Mouse (Mus musculus) bone marrow macrophage, adult 2 months (primary cell): Measurements from ENCODE around the gene Hspg2.

ENCODE experiments used
- CTCF ChIP-seq: IDR thresholded peaks from 2 replicates; pipeline ENCODE4 v1.5.1; 2012; ENCODE audit warnings: low read depth, mild to moderate bottlenecking, low read length, moderate library complexity
- POLR2A ChIP-seq: IDR thresholded peaks from 2 replicates; pipeline ENCODE4 v1.6.1; 2012; ENCODE audit warnings: mild to moderate bottlenecking, low read depth, low read length, borderline replicate concordance

DNA sequence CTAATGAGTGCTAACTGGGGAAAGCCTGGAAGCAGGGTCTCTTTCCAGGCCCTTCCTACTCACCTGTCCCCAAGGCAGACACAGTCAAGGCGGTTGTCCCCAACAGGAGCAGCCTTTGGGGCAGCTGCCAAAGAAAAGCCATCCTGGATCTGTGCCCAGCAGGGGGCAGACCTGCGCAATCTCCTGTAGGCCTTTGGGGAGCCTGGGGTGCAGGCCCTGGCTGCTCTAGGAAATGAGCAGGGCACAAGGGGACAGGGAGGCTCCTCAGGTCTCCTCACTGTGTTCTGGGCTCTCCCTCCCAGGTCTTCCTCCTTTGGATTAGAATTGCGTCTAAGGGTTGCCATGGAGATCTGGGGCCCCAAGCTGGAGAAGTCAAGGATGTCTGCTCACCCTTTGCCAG is 113.2 kb downstream of the Hspg2 start:
- TF ChIP-seq POLR2A, result no peak
- no peak; the same call in 1 of the 2 replicates for TF ChIP-seq CTCF
